Mouse (Mus musculus) G1E (cell line): ENCODE data around the gene Idi1. TPM values are rescaled to one million over a fixed set of nuclear protein-coding genes. Genes with fewer than 3 reads are reported as not detected.
"Not testable (repeated sequence)": the region's sequence is repeated elsewhere in the genome, so short reads cannot be mapped to it uniquely, and the experiment has no call there.

Experiments
- ATAC-seq: 2 replicates; pipeline ENCODE4 v1.8.0; 2016; ENCODE audit warnings: mild to moderate bottlenecking; ENCODE audit not compliant: insufficient number of reproducible peaks, poor library complexity, low FRiP score, severe bottlenecking; ENCODE audit errors: extremely low read depth
- DNase-seq: peaks from one replicate; pipeline ENCODE4 v3.0.0; 2012; ENCODE audit warnings: low spot score
- H3K27me3 ChIP-seq: 2 replicates; pipeline ENCODE4 v1.6.1; 2012; ENCODE audit warnings: mild to moderate bottlenecking, low read length, inconsistent platforms; ENCODE audit not compliant: insufficient read depth
- H3K36me3 ChIP-seq: replicated peaks from 2 replicates; pipeline ENCODE3; 2012; ENCODE audit warnings: mild to moderate bottlenecking, inconsistent platforms
- H3K4me1 ChIP-seq: 2 replicates; pipeline ENCODE4 v1.6.1; 2012; ENCODE audit warnings: low read depth, low read length, inconsistent platforms, mixed read lengths; ENCODE audit not compliant: insufficient read depth
- H3K4me3 ChIP-seq: 2 replicates; pipeline ENCODE4 v1.5.1; 2012; ENCODE audit warnings: low read depth, mild to moderate bottlenecking, inconsistent platforms, low read length, moderate library complexity, mixed read lengths
- H3K9me3 ChIP-seq: replicated peaks from 2 replicates; pipeline ENCODE4 v1.6.1; 2012; ENCODE audit warnings: inconsistent platforms
- CTCF ChIP-seq: IDR thresholded peaks from 2 replicates; pipeline ENCODE4 v1.5.1; 2012; ENCODE audit warnings: low read depth, low read length, inconsistent platforms, mixed read lengths
- GATA1 ChIP-seq: IDR thresholded peaks from 2 replicates; pipeline ENCODE4 v1.6.1; 2012; ENCODE audit warnings: borderline replicate concordance, low read length, inconsistent platforms, mixed read lengths
- GATA2 ChIP-seq: IDR thresholded peaks from 2 replicates; pipeline ENCODE4 v1.6.1; 2012; ENCODE audit warnings: low read depth, low read length, inconsistent platforms, borderline replicate concordance
- POLR2AphosphoS5 ChIP-seq: IDR thresholded peaks from 2 replicates; pipeline ENCODE4 v1.6.1; 2012; ENCODE audit warnings: low read depth, low read length, inconsistent platforms; ENCODE audit not compliant: insufficient replicate concordance
- TAL1 ChIP-seq: conservative IDR thresholded peaks from 2 replicates; pipeline ENCODE4 v1.6.1; 2012; ENCODE audit warnings: low read depth, low read length, inconsistent platforms, mixed read lengths
- polyA plus RNA-seq: library from polyadenylated mRNA; stranded (reverse); fragments of >175 nt; gene quantifications from 2 replicates; pipeline ENCODE4 v1.2.3, GENCODE M21; 2012
- total RNA-seq, 2 experiments: library from RNA; stranded (forward) in 1 of 2; stranded (reverse) in 1 of 2; fragments of 200-1000 nt in 1 of 2; fragments of >200 nt in 1 of 2; fragmentation: Nextera tagmentation in 1 of 2; gene quantifications; 2 replicates each; pipeline ENCODE4 v1.2.3; 2014 to 2017

The Idi1 gene
- total RNA-seq (2014; fragmentation: Nextera tagmentation) = 575 and 668 TPM in 2 replicates
- total RNA-seq (2017) = 871 and 936 TPM in 2 replicates
- polyA plus RNA-seq = 24.5 and 27.6 TPM in 2 replicates

DNA sequence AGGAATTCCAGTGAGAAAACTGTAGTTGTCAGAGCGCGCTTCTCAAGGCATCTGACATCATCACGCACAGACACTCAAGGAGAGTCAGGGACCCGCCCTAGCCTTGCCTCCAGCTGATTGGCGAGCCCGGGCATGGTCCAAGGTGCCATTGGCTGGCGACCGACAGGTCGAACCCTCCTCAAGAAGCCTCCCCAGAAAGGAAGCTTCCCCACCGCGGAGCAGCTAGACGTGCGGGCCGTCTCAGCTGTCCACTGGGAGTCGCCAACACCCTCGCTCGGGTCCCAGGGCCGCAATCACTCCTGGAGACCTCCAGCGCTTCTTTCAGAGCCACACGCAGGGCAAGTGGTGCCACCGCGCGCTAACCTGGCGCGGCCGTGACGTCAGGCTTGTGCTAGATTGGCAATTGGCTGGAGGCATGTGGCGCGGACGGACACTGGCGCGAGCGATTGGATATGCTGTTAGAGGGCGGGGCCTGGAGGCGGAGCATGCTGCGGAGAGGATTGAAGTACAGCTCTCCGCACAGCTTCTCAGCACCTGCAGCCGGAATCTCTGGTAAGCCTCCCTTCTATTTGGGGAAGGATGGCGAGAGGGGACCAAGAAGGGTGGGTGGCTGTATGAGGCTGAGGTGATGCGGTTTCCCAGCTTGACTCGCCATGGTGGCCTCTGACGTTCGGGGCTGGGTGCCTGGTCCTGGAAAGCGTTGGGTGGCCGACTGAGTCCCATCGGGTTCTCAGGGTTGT, at the start of gene Idi1:
Gene Idi1, plus strand, starts transcription at position 57 of the 740 bp plus-strand sequence.
- H3K4me1 ChIP-seq = peaks cover 24% of the 10 kb centered on the region
- no peaks in the 10 kb centered on the region for H3K9me3 ChIP-seq
- H3K36me3 ChIP-seq = peaks cover 24% of the 10 kb centered on the region
- DNase-seq (peak; percentile 94), ATAC-seq (peak; percentile 90)
- TF ChIP-seq POLR2AphosphoS5 (no peak), GATA2 (no peak), TAL1 (no peak)
- H3K4me3 ChIP-seq = peak within 1 kb of the TSS; percentile 82
- H3K27me3 ChIP-seq = no peaks in the 10 kb centered on the region

DNA sequence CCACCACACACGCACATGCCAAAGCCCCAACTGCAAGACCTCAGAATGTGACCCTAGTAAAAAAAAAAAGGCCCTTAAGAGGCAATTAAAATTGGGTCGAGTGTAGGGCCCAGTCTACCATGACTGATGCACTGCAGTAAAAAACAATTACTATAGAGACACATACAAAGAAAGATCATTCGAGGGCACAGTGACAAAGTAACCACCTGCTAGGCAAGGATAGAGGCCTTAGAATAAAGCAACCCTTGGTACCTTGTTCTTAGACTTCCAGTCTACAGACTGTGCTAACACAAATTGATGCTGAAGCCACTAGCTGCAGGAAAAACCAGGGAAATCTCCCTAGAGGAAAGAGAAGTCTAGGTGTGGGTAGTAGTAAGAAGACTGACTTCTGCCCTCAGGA, 46.9 kb upstream of the Idi1 start:
- no peaks in the 10 kb centered on the region for H3K9me3 ChIP-seq
- H3K4me3 ChIP-seq = no peak overlapping the region
- TF ChIP-seq CTCF (no peak), TAL1 (no peak), GATA1 (no peak), POLR2AphosphoS5 (no peak), GATA2 (no peak)
- peaks cover 4% of the 10 kb centered on the region; the same call in 1 of the 2 replicates for H3K4me1 ChIP-seq
- H3K27me3 ChIP-seq = no peaks in the 10 kb centered on the region
- DNase-seq (no peak), ATAC-seq (no peak)
- peaks cover 93% of the 10 kb centered on the region for H3K36me3 ChIP-seq

DNA sequence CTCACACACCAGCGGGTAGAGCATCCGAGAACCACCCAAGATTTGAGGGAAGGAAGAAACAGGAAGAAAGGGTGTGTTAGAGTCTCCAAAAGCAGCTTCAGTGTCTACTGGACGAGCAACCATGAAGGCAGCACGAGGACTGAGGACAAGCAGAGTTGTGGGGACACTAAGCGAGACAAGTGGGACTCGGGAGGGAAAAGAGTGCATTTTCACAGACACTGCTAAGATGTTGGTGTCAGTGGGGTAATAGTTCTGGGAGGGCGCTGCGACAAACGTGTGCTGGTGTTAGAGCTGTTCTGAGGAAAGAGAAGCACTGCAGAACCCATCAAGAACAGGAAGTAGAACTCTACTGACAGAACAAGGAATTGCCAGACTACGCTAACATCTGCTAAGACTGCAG, 46.2 kb upstream of the Idi1 start:
- Histone ChIP-seq H3K27me3 (no peaks in the 10 kb centered on the region), H3K4me1 (peaks cover 4% of the 10 kb centered on the region; the same call in 1 of the 2 replicates), H3K36me3 (peaks cover 92% of the 10 kb centered on the region), H3K4me3 (no peak overlapping the region), H3K9me3 (no peaks in the 10 kb centered on the region)
- ATAC-seq = no peak
- TF ChIP-seq TAL1 (no peak), CTCF (no peak), GATA2 (no peak), GATA1 (no peak), POLR2AphosphoS5 (no peak)
- DNase-seq = no peak

DNA sequence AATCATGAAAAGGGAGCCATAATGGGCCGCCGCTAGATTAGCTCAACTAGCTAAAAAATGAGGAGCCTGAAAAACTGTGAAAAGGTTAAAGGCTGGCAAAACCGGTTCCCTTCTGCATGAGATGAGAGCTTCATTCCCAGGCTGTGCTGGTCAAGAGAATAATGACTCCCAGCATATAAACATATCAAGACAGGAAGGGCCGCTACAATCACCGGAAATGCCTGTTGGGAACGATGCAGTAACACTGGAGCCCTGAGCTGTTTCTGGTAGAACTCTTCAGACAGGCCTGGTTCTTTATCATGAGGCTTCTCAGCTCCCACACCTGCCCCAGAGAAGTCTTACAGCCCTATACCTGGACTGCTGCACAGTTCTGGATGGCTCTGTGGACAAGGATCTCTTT, 45.4 kb upstream of the Idi1 start:
- Histone ChIP-seq H3K27me3 (no peaks in the 10 kb centered on the region), H3K4me3 (no peak overlapping the region), H3K36me3 (peaks cover 85% of the 10 kb centered on the region), H3K9me3 (no peaks in the 10 kb centered on the region), H3K4me1 (peaks cover 4% of the 10 kb centered on the region; the same call in 1 of the 2 replicates)
- no peak for ATAC-seq
- no peak for DNase-seq
- TF ChIP-seq TAL1 = no peak
- TF ChIP-seq GATA1 = no peak
- no peak for TF ChIP-seq CTCF
- TF ChIP-seq POLR2AphosphoS5 = no peak
- TF ChIP-seq GATA2 = no peak

DNA sequence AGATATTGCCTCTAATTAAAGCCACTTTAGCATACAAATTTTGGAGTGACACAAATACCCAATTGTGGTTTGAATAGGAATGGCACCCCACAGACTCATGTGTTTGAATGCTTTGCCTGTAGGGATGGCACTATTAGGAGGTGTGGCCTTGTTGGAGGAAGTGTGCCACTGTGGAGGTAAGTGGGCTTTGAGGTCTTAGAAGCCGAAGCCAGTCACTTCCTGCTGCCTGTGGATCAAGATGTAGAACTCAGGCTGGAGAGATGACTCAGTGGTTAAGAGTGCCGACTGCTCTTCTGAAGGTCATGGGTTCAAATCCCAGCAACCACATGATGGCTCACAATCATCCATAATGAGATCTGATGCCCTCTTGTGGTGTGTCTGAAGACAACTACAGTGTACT, 44.4 kb upstream of the Idi1 start:
- TF ChIP-seq POLR2AphosphoS5 (no peak), TAL1 (no peak), GATA1 (no peak), GATA2 (no peak), CTCF (no peak)
- Histone ChIP-seq H3K4me3 (no peak overlapping the region), H3K27me3 (no peaks in the 10 kb centered on the region), H3K36me3 (peaks cover 84% of the 10 kb centered on the region), H3K9me3 (no peaks in the 10 kb centered on the region), H3K4me1 (peaks cover 4% of the 10 kb centered on the region; the same call in 1 of the 2 replicates)
- no peak for ATAC-seq
- DNase-seq = no peak

DNA sequence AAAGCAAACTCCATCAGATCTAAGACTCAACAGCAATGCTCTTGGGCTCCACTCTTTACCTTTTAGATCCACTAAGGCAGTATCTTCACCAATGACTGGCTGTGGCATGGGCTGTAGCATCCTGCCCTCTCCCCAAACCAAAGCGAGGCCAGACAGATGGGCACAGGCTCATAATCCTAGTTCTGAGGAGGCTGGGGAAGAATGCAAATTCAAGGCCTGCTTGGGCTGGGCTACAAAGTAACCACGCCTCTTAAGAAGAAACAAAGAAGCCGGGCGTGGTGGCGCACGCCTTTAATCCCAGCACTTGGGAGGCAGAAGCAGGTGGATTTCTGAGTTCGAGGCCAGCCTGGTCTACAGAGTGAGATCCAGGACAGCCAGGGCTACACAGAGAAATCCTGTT, 43.5 kb upstream of the Idi1 start:
- H3K27me3 ChIP-seq, H3K4me3 ChIP-seq, H3K9me3 ChIP-seq, ATAC-seq, DNase-seq, H3K4me1 ChIP-seq: not testable (repeated sequence)
- H3K36me3 ChIP-seq = peaks cover 83% of the 10 kb centered on the region

DNA sequence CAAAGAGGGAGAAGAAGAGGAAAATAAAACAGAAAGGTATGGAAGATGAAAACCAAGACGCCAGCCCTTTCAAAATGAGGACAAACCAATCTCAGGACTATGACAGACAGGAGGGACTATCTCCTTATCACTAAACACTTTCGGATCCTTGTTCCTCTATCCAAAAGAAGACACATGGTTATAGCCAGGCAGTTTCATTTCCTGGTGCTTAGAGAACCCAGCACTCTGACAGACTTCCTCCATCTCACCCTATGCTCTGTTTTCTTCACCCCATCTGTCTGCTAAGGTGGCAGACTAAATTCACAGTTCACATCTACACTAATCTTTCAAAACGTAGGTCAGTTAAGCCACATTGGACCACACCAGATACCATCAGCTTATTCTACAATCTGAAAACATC, 43.0 kb upstream of the Idi1 start:
- ATAC-seq = no peak
- Histone ChIP-seq H3K4me3 (no peak overlapping the region), H3K27me3 (no peaks in the 10 kb centered on the region), H3K9me3 (no peaks in the 10 kb centered on the region), H3K4me1 (peaks cover 4% of the 10 kb centered on the region; the same call in 1 of the 2 replicates), H3K36me3 (peaks cover 87% of the 10 kb centered on the region)
- no peak for DNase-seq
- TF ChIP-seq GATA2 (no peak), CTCF (no peak), POLR2AphosphoS5 (no peak)
